25 mouse cellular contexts compared by ENCODE assay signal in the genomic region with DNA sequence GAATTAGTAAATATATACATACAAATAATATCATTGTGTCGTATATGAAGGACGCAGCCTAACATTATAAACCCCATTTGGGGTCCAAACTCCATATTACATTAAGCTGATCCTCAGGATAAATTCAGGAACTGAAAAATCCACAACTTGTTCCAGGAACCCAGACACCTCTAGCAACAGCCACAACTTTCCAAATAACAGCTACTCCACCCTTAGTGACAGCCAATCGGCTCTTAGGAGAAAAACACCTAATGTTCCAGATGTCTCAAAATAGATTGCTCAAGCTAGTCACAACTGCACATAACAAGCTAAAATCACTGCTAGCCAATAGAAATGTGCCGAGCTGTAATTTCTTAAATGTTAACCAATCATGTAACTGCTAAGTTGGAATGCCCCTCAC.
"Had no signal": no experiment of that assay in that cellular context is flagged by ENCODE, and none has a peak within 500 bp of the region (broad histone marks: within the 10 kb centered on the region; RNA-seq: fewer than 3 reads in every experiment).

No protein-coding gene starts in this region.

- H3K36me3 ChIP-seq: heart, embryonic 13.5 days; heart, embryonic 15.5 days; hindbrain, embryonic 13.5 days; hindbrain, embryonic 15.5 days; kidney, embryonic 15.5 days; limb, embryonic 13.5 days; limb, embryonic 15.5 days; liver, embryonic 13.5 days had no signal

- H3K4me2 ChIP-seq: heart, embryonic 13.5 days; heart, embryonic 15.5 days; hindbrain, embryonic 13.5 days; hindbrain, embryonic 15.5 days; kidney, embryonic 15.5 days; limb, embryonic 13.5 days; limb, embryonic 15.5 days; liver, embryonic 11.5 days; liver, embryonic 13.5 days had no signal

- H3K4me1 ChIP-seq: heart, embryonic 13.5 days; heart, embryonic 15.5 days; hindbrain, embryonic 13.5 days; hindbrain, embryonic 15.5 days; kidney, embryonic 15.5 days; limb, embryonic 13.5 days; limb, embryonic 15.5 days; liver, embryonic 13.5 days had no signal

- ATAC-seq: forebrain, postnatal 0 days; hindbrain, postnatal 0 days; intestine, embryonic 16.5 days had no signal

- H3K4me3 ChIP-seq: heart, adult 2 months; heart, embryonic 13.5 days; heart, embryonic 15.5 days; hindbrain, embryonic 13.5 days; hindbrain, embryonic 15.5 days; kidney, embryonic 15.5 days; limb, embryonic 13.5 days; limb, embryonic 15.5 days; liver, embryonic 13.5 days had no signal

- H3K27me3 ChIP-seq: heart, embryonic 13.5 days; heart, embryonic 15.5 days; hindbrain, embryonic 13.5 days; hindbrain, embryonic 15.5 days; kidney, embryonic 15.5 days; limb, embryonic 13.5 days; limb, embryonic 15.5 days; liver, embryonic 13.5 days had no signal

- DNase-seq: forebrain, postnatal 0 days; gastrocnemius, postnatal 14 days; gastrocnemius, postnatal 36 days; heart, postnatal 36 days; kidney, adult 11 months; kidney, adult 2 months; kidney, adult 9 months; kidney, postnatal 14 days; kidney, postnatal 36 days; layer of hippocampus, adult 9-11 months; layer of hippocampus, postnatal 36 days; left cerebral cortex, postnatal 4 days; liver, embryonic 13.5 days had no signal

- H3K27ac ChIP-seq: heart, adult 2 months; heart, embryonic 13.5 days; heart, embryonic 15.5 days; hindbrain, embryonic 13.5 days; hindbrain, embryonic 15.5 days; hindbrain, postnatal 0 days; kidney, embryonic 15.5 days; kidney, postnatal 0 days; limb, embryonic 13.5 days; limb, embryonic 15.5 days; liver, embryonic 13.5 days had no signal

- H3K9ac ChIP-seq: forebrain, postnatal 0 days; heart, embryonic 13.5 days; heart, embryonic 15.5 days; hindbrain, embryonic 13.5 days; hindbrain, embryonic 15.5 days; kidney, embryonic 15.5 days; limb, embryonic 13.5 days; limb, embryonic 15.5 days; liver, embryonic 13.5 days had no signal

- H3K9me3 ChIP-seq: heart, embryonic 13.5 days; heart, embryonic 15.5 days; hindbrain, embryonic 15.5 days; kidney, embryonic 15.5 days; limb, embryonic 13.5 days; limb, embryonic 15.5 days; liver, embryonic 13.5 days had no signal
